Mouse (Mus musculus): ENCODE data around the gene Lin7a.

GRCm38 (mm10) chr10:107234421-107235400, 36.8 kb upstream of the Lin7a start:
- TF ChIP-seq POLR2A (IDR thresholded peaks at IDR 0.05; ENCODE audit: extremely low read depth, insufficient read depth, low read length) (no peak), CTCF (IDR thresholded peaks at IDR 0.05; ENCODE audit: extremely low read depth, insufficient read depth, low read length) (no peak)

Data from cortical plate, adult 2 months (tissue).